Mouse (Mus musculus) mesoderm, embryonic 11.5 days (tissue): ENCODE measurements around the gene Gm5624.
"Not testable (repeated sequence)": the region's sequence is repeated elsewhere in the genome, so short reads cannot be mapped to it uniquely, and the experiment has no call there.

Experiments
- DNase-seq: peaks from one replicate; pipeline ENCODE4 v3.0.0-alpha.2; 2012; ENCODE audit warnings: low read depth, low spot score

Gene Gm5624

DNA sequence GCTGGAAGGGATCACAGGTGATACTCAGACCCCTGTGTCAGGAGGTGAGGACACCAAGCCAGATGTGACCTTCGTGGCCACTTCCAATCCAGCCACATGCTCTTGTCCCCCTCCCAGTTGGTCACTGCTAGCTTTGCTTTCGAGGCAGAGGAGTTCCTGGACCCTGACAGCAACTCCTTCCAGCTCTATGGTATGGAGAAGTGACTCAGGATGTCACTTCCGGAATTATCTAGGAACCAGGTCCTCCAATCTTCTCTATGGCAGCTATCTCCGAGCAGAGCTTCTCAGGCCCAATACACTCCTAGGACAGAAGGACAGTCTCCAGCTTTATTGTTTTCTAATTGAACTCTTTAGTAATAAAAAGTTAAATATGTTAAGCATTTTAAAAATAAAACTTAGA, at the start of gene Gm5624:
Gene Gm5624 (minus strand): TSS at position 202 of the 400 bp plus-strand sequence.
- DNase-seq: not testable (repeated sequence)

GRCm38 (mm10) chr14:44591765-44592164, 36.0 kb downstream of the Gm5624 start:
- DNase-seq: not testable (repeated sequence)

- DNase-seq: not testable (repeated sequence)
Measured at GRCm38 (mm10) chr14:44582853-44583252, 44.9 kb downstream of the Gm5624 start, which contains the start of gene Gm8247. Gene Gm8247, plus strand, starts transcription at chr14:44583153.

DNA sequence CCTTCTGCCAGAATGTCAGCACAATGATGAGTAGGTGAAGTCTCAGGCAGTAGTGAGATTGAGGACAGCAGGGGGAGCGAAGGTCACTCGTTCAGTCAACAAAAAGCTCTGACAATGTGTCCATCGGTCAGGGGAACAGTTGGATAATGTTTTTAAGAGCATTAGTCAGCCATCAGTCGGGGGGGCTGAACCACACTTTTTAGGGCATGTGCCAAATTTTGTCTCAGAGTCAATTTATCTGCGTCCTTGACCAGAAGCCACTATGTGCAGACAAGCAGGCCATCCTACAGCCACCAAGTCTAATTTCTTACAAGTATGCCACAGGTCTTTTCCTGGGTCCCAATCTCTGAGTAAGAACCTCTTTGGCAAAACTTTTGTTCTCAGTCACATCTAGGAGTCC, 79.8 kb downstream of the Gm5624 start:
- not testable (repeated sequence) for DNase-seq

DNA sequence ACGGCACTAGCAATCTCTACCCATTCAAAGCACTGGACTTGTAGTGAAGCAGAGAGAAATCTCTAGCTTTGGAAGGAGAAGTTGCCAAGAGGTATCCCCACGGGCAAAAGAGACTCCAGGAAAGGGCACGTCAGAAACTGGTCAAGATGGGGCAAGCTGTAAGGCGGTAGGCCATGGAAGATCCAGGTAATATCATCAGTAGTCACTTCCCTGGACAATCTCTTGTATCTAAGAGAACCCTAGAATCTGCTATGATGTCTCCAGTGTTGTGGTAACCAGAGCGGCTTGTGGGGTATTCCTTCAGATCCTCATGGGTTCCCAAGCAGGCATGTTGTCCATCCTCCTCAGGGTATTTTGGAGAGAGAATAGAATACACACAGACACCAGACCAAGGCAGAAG, 109.8 kb downstream of the Gm5624 start, which contains the start of gene Gm17093:
Gene Gm17093 (plus strand): TSS at position 301 of the 400 bp plus-strand sequence.
- DNase-seq: not testable (repeated sequence)
